Mouse (Mus musculus) spleen, adult 2 months (tissue): Measurements from ENCODE around the gene Atp6v0a1.

Source experiments
- CTCF ChIP-seq: fragments of 200-500 bp; IDR thresholded peaks from 2 replicates; pipeline ENCODE4 v1.5.1; 2011; ENCODE audit warnings: mild to moderate bottlenecking, inconsistent platforms; ENCODE audit not compliant: insufficient read depth, insufficient read length, insufficient replicate concordance; ENCODE audit errors: extremely low read depth
- POLR2A ChIP-seq: fragments of 200-500 bp; IDR thresholded peaks from 2 replicates; pipeline ENCODE4 v1.6.1; 2011; ENCODE audit warnings: low read depth, low read length, inconsistent platforms

DNA sequence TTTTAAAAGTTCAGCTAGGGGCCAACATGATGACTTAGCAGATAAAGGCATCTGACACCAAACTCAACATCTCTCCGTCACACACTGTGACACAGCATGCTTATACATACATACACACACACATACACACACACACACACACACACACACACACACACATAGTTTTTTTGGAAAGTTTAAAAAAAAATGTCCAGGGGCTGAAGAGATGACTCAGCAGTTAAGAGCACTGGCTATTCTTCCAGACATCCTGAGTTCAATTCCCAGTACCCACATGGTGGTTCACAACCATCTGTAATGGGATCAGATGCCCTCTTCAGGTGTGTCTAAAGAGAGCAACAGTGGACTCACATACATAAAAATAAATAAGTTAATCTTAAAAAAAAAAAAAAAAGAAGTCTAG is 22.2 kb downstream of the Atp6v0a1 start:
- TF ChIP-seq POLR2A (no peak), CTCF (no peak)
